Mouse (Mus musculus) retina, embryonic 14.5 days (tissue): Measurements from ENCODE around the gene Ufsp2.
A peak's percentile ranks its signal among the peaks of the same experiment; 100 is the strongest.

Experiments used
- DNase-seq: peaks from one replicate; pipeline ENCODE4 v3.0.0-alpha.2; 2015; ENCODE audit warnings: low spot score

Ufsp2 gene

GRCm38 (mm10) chr8:45975126-45975836, at the start of gene Ufsp2, which contains the start of gene 1700029J07Rik:
Ufsp2 (plus strand) TSS chr8:45975528.
1700029J07Rik (minus strand) TSS chr8:45975252.
- DNase-seq, result peak; percentile 99

GRCm38 (mm10) chr8:45934582-45935014, 40.7 kb upstream of the Ufsp2 start, which contains the start of gene Ccdc110:
Ccdc110 (plus strand) TSS chr8:45934619.
- peak; percentile 98 for DNase-seq

GRCm38 (mm10) chr8:45936986-45937385, 38.3 kb upstream of the Ufsp2 start:
- DNase-seq, result no peak

GRCm38 (mm10) chr8:45946283-45946682, 29.0 kb upstream of the Ufsp2 start:
- DNase-seq, result no peak

- no peak for DNase-seq
Observed at GRCm38 (mm10) chr8:45950622-45951021, 24.7 kb upstream of the Ufsp2 start.

GRCm38 (mm10) chr8:45970894-45971293, 4.4 kb upstream of the Ufsp2 start:
- no peak for DNase-seq

- peak; percentile 19 for DNase-seq
Observed at GRCm38 (mm10) chr8:45973988-45974505, 1.3 kb upstream of the Ufsp2 start.

GRCm38 (mm10) chr8:45975837-45976468, 625 bp downstream of the Ufsp2 start:
- DNase-seq, result no peak

- DNase-seq, result no peak
Observed at GRCm38 (mm10) chr8:45986665-45987064, 11.3 kb downstream of the Ufsp2 start.

- no peak for DNase-seq
Observed at GRCm38 (mm10) chr8:45988189-45988588, 12.9 kb downstream of the Ufsp2 start.

- DNase-seq, result no peak
Observed at GRCm38 (mm10) chr8:45990631-45991310, 15.4 kb downstream of the Ufsp2 start.

GRCm38 (mm10) chr8:45994111-45994510, 18.8 kb downstream of the Ufsp2 start:
- DNase-seq, result peak; percentile 13

GRCm38 (mm10) chr8:45995576-45995975, 20.2 kb downstream of the Ufsp2 start:
- no peak for DNase-seq

GRCm38 (mm10) chr8:45998228-45998627, 22.9 kb downstream of the Ufsp2 start:
- DNase-seq, result no peak

GRCm38 (mm10) chr8:45999138-45999783, 23.9 kb downstream of the Ufsp2 start, which contains the start of gene Lrp2bp:
Lrp2bp (plus strand) TSS chr8:45999303.
- DNase-seq, result peak; percentile 15

GRCm38 (mm10) chr8:45999784-46000705, 24.7 kb downstream of the Ufsp2 start:
- DNase-seq, result peak; percentile 99

GRCm38 (mm10) chr8:46005596-46005995, 30.3 kb downstream of the Ufsp2 start, which contains the start of gene Ankrd37:
Ankrd37 (minus strand) TSS chr8:46005707.
- no peak for DNase-seq

GRCm38 (mm10) chr8:46007050-46007672, 31.8 kb downstream of the Ufsp2 start:
- no peak for DNase-seq

GRCm38 (mm10) chr8:46010306-46010705, 35.0 kb downstream of the Ufsp2 start:
- no peak for DNase-seq
